Comparison of ENCODE assay signal across 9 mouse cellular contexts in genomic region chr12:12840661-12841384, GRCm38 (mm10).
DNase-seq lines count a peak whose midpoint lies in the region; ATAC-seq and TF ChIP-seq lines count a peak whose summit lies in the region.
"Had no signal": no experiment of that assay in that cellular context is flagged by ENCODE, and none has a peak within 500 bp of the region (broad histone marks: within the 10 kb centered on the region; RNA-seq: fewer than 3 reads in every experiment).

No protein-coding gene starts in this region.

- H3K36me3 ChIP-seq in ES-E14 (ENCODE audit: control insufficient read depth, insufficient read depth, low read length, poor library complexity, severe bottlenecking), result no peaks in the 10 kb centered on the region

- peak overlapping the region; percentile 8; the same call in 1 of the 2 replicates for H3K9ac ChIP-seq in ES-E14 (ENCODE audit: insufficient read depth, low read depth, low read length, poor library complexity, severe bottlenecking)

- in situ Hi-C loops in ES-E14 (cut with MboI; ENCODE audit: low sequenced_read_pairs in 2 of 2, unreplicated experiment in 2 of 2), result no loop called here

- no peak for ATAC-seq in activated CD4-positive, CD25-positive, alpha-beta regulatory T cell, adult 4 months

- H3K27ac ChIP-seq in ES-E14 (ENCODE audit: insufficient read depth, low read depth, low read length, poor library complexity, severe bottlenecking), result peak overlapping the region; percentile 82; the same call in 1 of the 2 replicates
- H3K27ac ChIP-seq: layer of hippocampus, adult 2 months had no signal

- peaks cover 12 to 13% of the 10 kb centered on the region in 2 experiments; a peak in 3 of 4 replicates for H3K4me1 ChIP-seq in ES-E14 (ENCODE audit: control insufficient read depth in 2 of 2, insufficient read depth in 2 of 2, low read length in 2 of 2, poor library complexity in 1 of 2)

- no peaks in the 10 kb centered on the region for H3K9me3 ChIP-seq in ES-E14 (ENCODE audit: control insufficient read depth, insufficient read depth, low read depth, low read length)

- peak; percentile 9 for DNase-seq in gastrocnemius, postnatal 10 days
- DNase-seq in gastrocnemius, postnatal 25 days, result no peak
- no peak for DNase-seq in ES-E14 (ENCODE audit: low read depth, low spot score)
- peak; percentile 25 for DNase-seq in heart, postnatal 4 days
- peak; percentile 9 to 24 for DNase-seq in lung, postnatal 4 days
- no peak for DNase-seq in urinary bladder, postnatal 10 days (ENCODE audit: low spot score)
- no peak for DNase-seq in B cell, adult 2 months

- peak overlapping the region; percentile 27 to 32 for H3K4me3 ChIP-seq in ES-E14 (ENCODE audit: insufficient read depth in 1 of 2, low read depth in 1 of 2, low read length in 2 of 2, poor library complexity in 1 of 2, severe bottlenecking in 1 of 2)
- H3K4me3 ChIP-seq: layer of hippocampus, adult 2 months had no signal

TF ChIP-seq in ES-E14, 5 proteins besides CTCF, POLR2A, EP300 and RAD21:
- no peak for TF ChIP-seq ZNF384 (IDR thresholded peaks at IDR 0.05; ENCODE audit: low read depth, low read length)

Comparison
In these comparisons a context has a peak if more than half of its experiments do, and no peak if none do; other contexts are left out.
1. DNase-seq: peak in gastrocnemius, postnatal 10 days (single experiment), heart, postnatal 4 days (single experiment) and lung, postnatal 4 days (2 of 2); none in gastrocnemius, postnatal 25 days (single experiment), ES-E14 (single experiment), urinary bladder, postnatal 10 days (single experiment) and B cell, adult 2 months (0 of 2).